Mouse (Mus musculus) hindbrain, postnatal 0 days (tissue): ENCODE data around the gene Zfp11. TPM values are rescaled to one million over a fixed set of nuclear protein-coding genes. Genes with fewer than 3 reads are reported as not detected.
"Not testable (repeated sequence)": the region's sequence is repeated elsewhere in the genome, so short reads cannot be mapped to it uniquely, and the experiment has no call there.

Experiments used
- ATAC-seq: fragments of 200-750 bp; cut with Nextera tagmentation; 2 replicates; pipeline ENCODE4 v1.8.0; 2017; ENCODE audit warnings: mild to moderate bottlenecking, moderate TSS enrichment, moderate library complexity
- DNase-seq: peaks from one replicate; pipeline ENCODE4 v3.0.0-alpha.2; 2015; ENCODE audit warnings: low spot score
- H3K27ac ChIP-seq: fragments of 300-500 bp; sonication (generic); 2 replicates; pipeline ENCODE4 v1.5.1; 2014; ENCODE audit warnings: mild to moderate bottlenecking
- H3K27me3 ChIP-seq: fragments of 300-500 bp; sonication (generic); 2 replicates; pipeline ENCODE4 v1.6.1; 2014; ENCODE audit warnings: low read length, mixed read lengths; ENCODE audit not compliant: insufficient read depth
- H3K36me3 ChIP-seq: fragments of 300-500 bp; sonication (generic); 2 replicates; pipeline ENCODE4 v1.6.1; 2014; ENCODE audit warnings: low read length, mixed read lengths; ENCODE audit not compliant: insufficient read depth
- H3K4me1 ChIP-seq: fragments of 300-500 bp; sonication (generic); 2 replicates; pipeline ENCODE4 v1.6.1; 2014; ENCODE audit warnings: antibody characterized with exemption, low read length, mixed read lengths; ENCODE audit not compliant: insufficient read depth
- H3K4me2 ChIP-seq: fragments of 300-500 bp; sonication (generic); 2 replicates; pipeline ENCODE4 v1.6.1; 2014; ENCODE audit warnings: low read depth, mild to moderate bottlenecking, low read length, moderate library complexity, mixed read lengths
- H3K4me3 ChIP-seq: fragments of 300-500 bp; sonication (generic); 2 replicates; pipeline ENCODE4 v1.5.1; 2014; ENCODE audit warnings: low read length
- H3K9ac ChIP-seq: fragments of 300-500 bp; sonication (generic); replicated peaks from 2 replicates; pipeline ENCODE4 v1.6.1; 2014; ENCODE audit warnings: mild to moderate bottlenecking, low read length, moderate library complexity, mixed read lengths
- H3K9me3 ChIP-seq: fragments of 300-500 bp; sonication (generic); 2 replicates; pipeline ENCODE4 v1.6.1; 2016; ENCODE audit warnings: low read length, mixed read lengths
- CTCF ChIP-seq: IDR thresholded peaks from 2 replicates; pipeline ENCODE4 v1.5.1; 2016; ENCODE audit warnings: antibody characterized with exemption, control low read depth, low read depth
- WGBS: fragments of 180-500 bp; shearing (Covaris S2); extraction: QIAGEN DNeasy Blood & Tissue Kit; methylation state at CpG from one replicate; pipeline ENCODE4 v1.1.7; 2014; 5-methylcytosine and 5-hydroxymethylcytosine counted together
- polyA plus RNA-seq: library from polyadenylated mRNA; unstranded; fragments of >200 nt; fragmentation: Nextera tagmentation; extraction: Ambion mirVana; gene quantifications from 2 replicates; pipeline ENCODE4 v1.2.1, GENCODE M21; 2015
- total RNA-seq: library from RNA; depleted of rRNA; stranded (reverse); fragments of >200 nt; gene quantifications from 2 replicates; pipeline ENCODE4 v1.2.3, GENCODE M21; 2014

The Zfp11 gene
- total and polyA plus RNA-seq, 2 experiments from 2014 or later = 3.3 to 3.4 TPM

- no peak for TF ChIP-seq CTCF
- WGBS = 88% methylated on average over 3 of the region's 3 CpGs
- Histone ChIP-seq H3K36me3 (no peaks in the 10 kb centered on the region), H3K4me3 (no peak overlapping the region), H3K9ac (no peak overlapping the region), H3K4me2 (no peak overlapping the region), H3K4me1 (no peaks in the 10 kb centered on the region), H3K27me3 (no peaks in the 10 kb centered on the region), H3K9me3 (no peaks in the 10 kb centered on the region), H3K27ac (no peak overlapping the region)
- ATAC-seq = no peak
- no peak for DNase-seq
Observed at GRCm38 (mm10) chr5:129690528-129690927, 20.6 kb upstream of the Zfp11 start.

- WGBS = 89% methylated on average over 7 of the region's 7 CpGs
- no peak overlapping the region for H3K4me3 ChIP-seq
- H3K36me3 ChIP-seq = no peaks in the 10 kb centered on the region
- no peak for TF ChIP-seq CTCF
- no peak overlapping the region for H3K9ac ChIP-seq
- ATAC-seq (no peak), DNase-seq (no peak)
- no peak overlapping the region for H3K4me2 ChIP-seq
- no peak overlapping the region for H3K27ac ChIP-seq
- no peaks in the 10 kb centered on the region for H3K27me3 ChIP-seq
- H3K4me1 ChIP-seq = no peaks in the 10 kb centered on the region
- no peaks in the 10 kb centered on the region for H3K9me3 ChIP-seq
Observed at GRCm38 (mm10) chr5:129687621-129688020, 17.7 kb upstream of the Zfp11 start.

DNA sequence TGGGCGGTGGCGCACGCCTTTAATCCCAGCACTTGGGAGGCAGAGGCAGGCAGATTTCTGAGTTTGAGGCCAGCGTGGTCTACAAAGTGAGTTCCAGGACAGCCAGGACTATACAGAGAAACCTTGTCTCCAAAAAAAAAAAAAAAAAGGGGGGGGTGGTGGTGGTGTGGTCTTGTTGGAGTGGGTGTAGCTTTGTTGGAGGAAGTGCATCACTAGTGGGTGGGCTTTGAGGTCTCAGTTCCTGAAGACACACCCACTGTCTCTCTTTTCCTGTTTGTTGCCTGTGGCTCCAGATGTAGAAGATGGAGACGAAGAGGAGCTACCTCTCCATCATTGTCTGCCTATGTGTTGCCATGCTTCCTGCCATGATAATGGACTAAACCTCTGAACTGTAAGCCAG is 15.2 kb upstream of the Zfp11 start:
- WGBS = 97% methylated on average over 5 of the region's 5 CpGs
- H3K27me3 ChIP-seq = not testable (repeated sequence)

DNA sequence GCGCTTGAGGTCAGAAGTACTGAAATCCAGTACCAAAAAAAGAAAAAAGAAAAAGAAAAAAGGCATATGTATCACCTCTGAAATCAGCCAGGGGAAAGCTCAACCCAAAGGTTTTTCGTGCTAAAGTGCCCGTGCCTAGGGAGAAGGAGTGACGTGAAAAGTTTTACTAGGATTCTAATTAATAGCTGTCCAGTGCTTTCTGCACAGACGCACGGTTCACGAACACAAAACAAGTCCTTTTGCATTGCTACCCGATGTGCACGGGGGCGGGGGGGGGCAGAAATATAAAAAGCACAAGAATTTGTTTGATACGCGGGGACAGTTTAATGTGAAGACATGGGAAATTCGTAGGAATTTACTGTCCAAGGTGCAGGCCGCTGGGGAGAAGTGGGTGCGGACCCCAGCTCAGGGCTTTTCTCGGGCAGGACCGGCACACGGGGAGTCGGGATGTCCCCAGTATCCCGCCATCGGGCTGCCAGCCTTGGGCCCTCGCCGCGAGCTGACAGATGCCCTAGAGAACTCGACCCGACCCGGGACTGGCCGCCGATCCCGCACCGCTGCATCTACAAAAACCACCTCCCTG is 355 bp downstream of the Zfp11 start:
- H3K4me3 ChIP-seq = peak overlapping the region; percentile 81
- ATAC-seq (no peak; the same call in none of the 2 replicates), DNase-seq (no peak)
- 0 out of 2 replicates have a peak, but pooled peaks cover 3% of the 10 kb centered on the region for H3K9me3 ChIP-seq
- H3K27ac ChIP-seq = peak overlapping the region; percentile 70
- H3K4me1 ChIP-seq = no peaks in the 10 kb centered on the region
- H3K27me3 ChIP-seq = no peaks in the 10 kb centered on the region
- no peaks in the 10 kb centered on the region for H3K36me3 ChIP-seq
- WGBS = under 1% methylated on average over 31 of the region's 31 CpGs
- TF ChIP-seq CTCF = no peak
- peak overlapping the region; percentile 81 for H3K4me2 ChIP-seq
- peak overlapping the region; percentile 87 for H3K9ac ChIP-seq

More for the DNA sequence above, 15.2 kb upstream of the Zfp11 start:
- H3K27ac ChIP-seq, H3K4me2 ChIP-seq, ATAC-seq, H3K36me3 ChIP-seq, H3K9me3 ChIP-seq, DNase-seq, H3K4me3 ChIP-seq, H3K9ac ChIP-seq, H3K4me1 ChIP-seq: not testable (repeated sequence)

DNA sequence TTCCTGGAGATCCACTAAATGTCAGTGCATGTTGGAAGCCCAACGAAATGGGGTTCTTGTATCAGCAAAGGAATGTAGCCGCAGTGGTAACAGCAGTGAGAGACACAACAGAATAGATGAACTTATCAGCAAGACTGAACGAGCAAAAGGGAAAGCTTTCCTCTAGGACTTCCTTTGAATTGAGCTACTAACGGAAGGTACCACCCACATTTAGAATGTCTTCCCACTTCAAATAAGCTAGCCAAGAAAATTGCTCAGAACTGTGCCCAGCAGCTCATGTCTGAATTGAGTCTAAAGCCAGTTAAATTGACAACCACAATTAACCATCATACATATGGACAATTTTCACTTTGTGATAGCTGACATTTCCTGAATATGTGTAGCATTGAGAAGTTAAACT is 2.0 kb downstream of the Zfp11 start:
- Histone ChIP-seq H3K27me3 (no peaks in the 10 kb centered on the region), H3K4me2 (no peak overlapping the region), H3K4me1 (no peaks in the 10 kb centered on the region), H3K4me3 (no peak overlapping the region), H3K27ac (no peak overlapping the region), H3K36me3 (no peaks in the 10 kb centered on the region), H3K9me3 (no peaks in the 10 kb centered on the region), H3K9ac (no peak overlapping the region)
- no peak for ATAC-seq
- WGBS = 93% methylated on average over 4 of the region's 4 CpGs
- no peak for TF ChIP-seq CTCF
- DNase-seq = no peak

DNA sequence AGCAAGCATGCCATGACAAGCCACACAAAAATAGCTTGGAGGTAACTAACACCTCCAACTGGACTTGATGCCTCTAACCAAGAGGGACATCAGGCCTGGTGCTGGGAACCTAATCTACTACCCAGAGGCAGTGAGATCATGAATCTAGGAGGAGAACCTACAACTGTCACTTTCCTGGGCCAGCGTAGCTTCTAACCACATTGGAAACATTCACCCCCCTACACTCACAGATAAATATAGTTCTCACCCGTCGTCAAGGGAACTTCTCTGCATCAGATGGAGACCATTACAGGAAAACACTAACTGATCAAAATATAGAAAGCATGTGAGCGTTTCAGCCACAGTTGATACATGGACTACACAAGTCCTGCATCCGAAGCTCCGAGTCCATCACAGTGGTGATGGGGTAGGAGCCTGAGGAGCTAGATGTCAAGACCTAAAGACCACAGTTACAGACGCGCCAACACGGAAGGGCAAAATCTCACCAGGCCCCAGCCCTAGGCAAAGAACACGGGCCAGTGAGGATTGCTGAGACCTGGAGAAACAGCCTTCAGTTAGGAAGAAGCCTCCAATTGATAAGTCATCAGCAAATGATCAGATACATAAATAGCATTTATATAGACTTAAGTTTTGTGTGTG is 3.5 kb downstream of the Zfp11 start:
- Histone ChIP-seq H3K4me2 (no peak overlapping the region), H3K9ac (no peak overlapping the region), H3K4me3 (no peak overlapping the region), H3K9me3 (no peaks in the 10 kb centered on the region), H3K27me3 (no peaks in the 10 kb centered on the region), H3K36me3 (no peaks in the 10 kb centered on the region), H3K27ac (no peak overlapping the region), H3K4me1 (no peaks in the 10 kb centered on the region)
- TF ChIP-seq CTCF = no peak
- no peak for DNase-seq
- 95% methylated on average over 10 of the region's 10 CpGs for WGBS
- ATAC-seq = no peak

DNA sequence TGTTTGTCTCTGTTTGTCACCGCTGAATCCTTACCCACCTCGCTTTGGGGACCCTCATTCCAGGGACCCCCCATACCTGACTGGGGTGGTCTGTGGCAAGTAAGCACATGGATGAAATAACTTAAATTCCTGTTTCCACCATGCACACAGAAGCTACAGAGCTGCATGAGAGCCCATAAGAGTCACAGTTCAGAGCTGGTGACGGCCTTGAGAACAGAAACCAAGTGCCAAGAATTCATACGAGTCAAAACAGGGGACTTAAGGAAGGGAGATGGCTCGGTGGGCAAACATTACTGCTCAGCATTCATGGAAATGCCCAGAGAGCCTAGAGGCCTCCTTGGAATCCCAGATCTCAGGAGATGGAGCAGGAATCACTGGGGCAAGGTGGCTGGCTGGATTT is 5.8 kb downstream of the Zfp11 start:
- ATAC-seq = no peak

More for the DNA sequence above, 5.8 kb downstream of the Zfp11 start:
- Histone ChIP-seq H3K4me3 (no peak overlapping the region), H3K4me2 (no peak overlapping the region), H3K9me3 (no peaks in the 10 kb centered on the region), H3K27ac (no peak overlapping the region), H3K4me1 (no peaks in the 10 kb centered on the region), H3K36me3 (peaks cover 16% of the 10 kb centered on the region), H3K9ac (no peak overlapping the region), H3K27me3 (no peaks in the 10 kb centered on the region)
- 94% methylated on average over 5 of the region's 5 CpGs for WGBS
- no peak for TF ChIP-seq CTCF
- DNase-seq = no peak
